Mouse (Mus musculus): ENCODE measurements at regions not wholly inside any gene's neighbourhood (a gene's known extent, or its start where the extent isn't known, plus 50 kb on each side); places are given as distances from the start of the nearest gene placed in this dataset.

DNA sequence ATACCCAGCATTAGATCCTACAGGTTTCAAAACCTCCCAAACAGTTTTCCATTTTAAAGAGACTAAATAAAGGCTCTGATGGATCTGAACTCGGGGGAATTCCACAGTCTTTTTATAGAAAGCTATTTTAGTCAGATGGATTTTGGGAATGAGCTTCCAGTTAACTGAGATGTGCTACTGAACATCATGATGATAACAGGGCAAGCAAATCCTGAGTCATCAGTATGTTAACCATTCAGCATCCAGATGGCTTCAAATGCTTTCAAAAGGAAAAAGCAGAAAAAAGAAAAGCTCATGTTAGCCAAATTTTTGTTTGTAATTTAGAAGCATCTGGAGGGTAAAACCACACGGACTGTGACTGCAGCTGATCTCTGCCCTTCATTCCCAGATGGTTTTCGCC, 766.7 kb downstream of the Efnb2 start:
- Histone ChIP-seq H3K4me1 (ENCODE audit: control insufficient read depth, insufficient read depth, low read length) (no peaks in the 10 kb centered on the region), H3K4me3 (ENCODE audit: low read depth, low read length) (no peak overlapping the region), H3K9me3 (replicated peaks; ENCODE audit: control insufficient read depth, insufficient read depth, low read length, poor library complexity, severe bottlenecking) (no peaks in the 10 kb centered on the region), H3K27me3 (ENCODE audit: control insufficient read depth, insufficient read depth, low read length, poor library complexity, severe bottlenecking) (no peaks in the 10 kb centered on the region), H3K36me3 (ENCODE audit: control insufficient read depth, insufficient read depth, low read length, poor library complexity, severe bottlenecking) (no peaks in the 10 kb centered on the region), H3K9ac (ENCODE audit: low read depth, poor library complexity, severe bottlenecking) (no peak overlapping the region), H3K27ac (ENCODE audit: insufficient read depth, low read length) (no peak overlapping the region)
- TF ChIP-seq POLR2A (IDR thresholded peaks at IDR 0.05; ENCODE audit: insufficient read depth, low read length) (no peak), CTCF (IDR thresholded peaks at IDR 0.05; ENCODE audit: low read depth, low read length) (no peak), EP300 (IDR thresholded peaks at IDR 0.05; ENCODE audit: insufficient read depth, low read depth, low read length) (no peak)

- Histone ChIP-seq H3K4me3 (ENCODE audit: low read depth, low read length) (no peak overlapping the region), H3K4me1 (ENCODE audit: control insufficient read depth, insufficient read depth, low read length) (no peaks in the 10 kb centered on the region), H3K9ac (ENCODE audit: low read depth, poor library complexity, severe bottlenecking) (no peak overlapping the region), H3K9me3 (replicated peaks; ENCODE audit: control insufficient read depth, insufficient read depth, low read length, poor library complexity, severe bottlenecking) (peaks cover 7% of the 10 kb centered on the region), H3K36me3 (ENCODE audit: control insufficient read depth, insufficient read depth, low read length, poor library complexity, severe bottlenecking) (no peaks in the 10 kb centered on the region), H3K27me3 (ENCODE audit: control insufficient read depth, insufficient read depth, low read length, poor library complexity, severe bottlenecking) (no peaks in the 10 kb centered on the region; the same call in 1 of the 2 replicates), H3K27ac (ENCODE audit: insufficient read depth, low read length) (no peak overlapping the region)
- TF ChIP-seq POLR2A (IDR thresholded peaks at IDR 0.05; ENCODE audit: insufficient read depth, low read length) (no peak), EP300 (IDR thresholded peaks at IDR 0.05; ENCODE audit: insufficient read depth, low read depth, low read length) (no peak), CTCF (IDR thresholded peaks at IDR 0.05; ENCODE audit: low read depth, low read length) (no peak)
Measured at GRCm38 (mm10) chr8:7853169-7853568, 807.9 kb downstream of the Efnb2 start.

DNA sequence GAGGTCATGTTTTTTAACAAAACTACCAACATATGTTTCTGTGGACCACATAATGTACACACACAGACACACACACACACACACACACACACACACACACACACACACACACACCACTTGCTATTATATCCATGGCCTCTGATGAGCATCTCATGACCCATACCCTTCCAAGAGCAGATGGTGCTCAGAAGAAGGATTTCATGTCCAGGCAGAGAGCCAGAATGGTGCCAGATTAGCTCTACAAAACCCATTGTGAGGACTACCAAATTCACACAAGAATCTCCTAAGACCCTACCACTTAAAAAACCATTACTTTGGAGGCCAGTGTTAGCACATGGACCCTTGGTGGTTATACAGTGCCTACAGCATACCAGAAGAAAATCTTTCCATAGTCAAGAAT, 810.5 kb downstream of the Efnb2 start:
- Histone ChIP-seq H3K36me3 (ENCODE audit: control insufficient read depth, insufficient read depth, low read length, poor library complexity, severe bottlenecking) (no peaks in the 10 kb centered on the region), H3K9me3 (replicated peaks; ENCODE audit: control insufficient read depth, insufficient read depth, low read length, poor library complexity, severe bottlenecking) (no peaks in the 10 kb centered on the region; the same call in none of the 2 replicates), H3K27ac (ENCODE audit: insufficient read depth, low read length) (no peak overlapping the region), H3K4me1 (ENCODE audit: control insufficient read depth, insufficient read depth, low read length) (no peaks in the 10 kb centered on the region), H3K27me3 (ENCODE audit: control insufficient read depth, insufficient read depth, low read length, poor library complexity, severe bottlenecking) (no peaks in the 10 kb centered on the region; the same call in 1 of the 2 replicates), H3K9ac (ENCODE audit: low read depth, poor library complexity, severe bottlenecking) (no peak overlapping the region), H3K4me3 (ENCODE audit: low read depth, low read length) (no peak overlapping the region)
- TF ChIP-seq CTCF (IDR thresholded peaks at IDR 0.05; ENCODE audit: low read depth, low read length) (no peak), EP300 (IDR thresholded peaks at IDR 0.05; ENCODE audit: insufficient read depth, low read depth, low read length) (no peak), POLR2A (IDR thresholded peaks at IDR 0.05; ENCODE audit: insufficient read depth, low read length) (no peak)

GRCm38 (mm10) chr8:7831948-7832347, 829.1 kb downstream of the Efnb2 start:
- no peaks in the 10 kb centered on the region; the same call in 1 of the 2 replicates for H3K9me3 ChIP-seq (replicated peaks; ENCODE audit: control insufficient read depth, insufficient read depth, low read length, poor library complexity, severe bottlenecking)
- no peaks in the 10 kb centered on the region for H3K27me3 ChIP-seq (ENCODE audit: control insufficient read depth, insufficient read depth, low read length, poor library complexity, severe bottlenecking)
- H3K36me3 ChIP-seq (ENCODE audit: control insufficient read depth, insufficient read depth, low read length, poor library complexity, severe bottlenecking): no peaks in the 10 kb centered on the region
- H3K27ac ChIP-seq (ENCODE audit: insufficient read depth, low read length): no peak overlapping the region
- no peak overlapping the region for H3K4me3 ChIP-seq (ENCODE audit: low read depth, low read length)
- H3K4me1 ChIP-seq (ENCODE audit: control insufficient read depth, insufficient read depth, low read length): no peaks in the 10 kb centered on the region
- H3K9ac ChIP-seq (ENCODE audit: low read depth, poor library complexity, severe bottlenecking): no peak overlapping the region
- TF ChIP-seq POLR2A (IDR thresholded peaks at IDR 0.05; ENCODE audit: insufficient read depth, low read length) (no peak), EP300 (IDR thresholded peaks at IDR 0.05; ENCODE audit: insufficient read depth, low read depth, low read length) (no peak), CTCF (IDR thresholded peaks at IDR 0.05; ENCODE audit: low read depth, low read length) (no peak)

DNA sequence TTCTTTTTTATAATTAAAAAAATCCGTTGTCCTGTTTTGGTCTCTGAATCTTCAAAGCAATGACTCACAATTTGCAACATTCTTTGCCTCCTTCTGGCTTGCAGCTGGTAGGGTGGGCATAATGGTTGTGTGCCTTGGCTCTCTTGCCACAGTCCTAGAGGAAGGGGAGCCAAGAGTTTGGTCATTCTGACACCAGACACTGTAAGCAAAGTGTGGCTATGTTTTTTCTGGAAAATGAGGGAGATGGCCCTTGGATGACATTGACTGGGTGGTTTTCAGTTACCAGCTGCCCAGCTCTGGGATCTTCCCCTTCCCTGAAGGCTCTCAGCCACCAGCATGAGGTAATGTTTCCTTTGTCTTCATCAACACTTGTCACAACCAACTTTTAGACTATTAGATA, 833.2 kb downstream of the Efnb2 start:
- H3K4me3 ChIP-seq (ENCODE audit: low read depth, low read length): no peak overlapping the region
- TF ChIP-seq EP300 (IDR thresholded peaks at IDR 0.05; ENCODE audit: insufficient read depth, low read depth, low read length): no peak
- no peak for TF ChIP-seq POLR2A (IDR thresholded peaks at IDR 0.05; ENCODE audit: insufficient read depth, low read length)
- no peak for TF ChIP-seq CTCF (IDR thresholded peaks at IDR 0.05; ENCODE audit: low read depth, low read length)

GRCm38 (mm10) chr8:7808395-7808794, 852.6 kb downstream of the Efnb2 start:
- no peak for TF ChIP-seq POLR2A (IDR thresholded peaks at IDR 0.05; ENCODE audit: insufficient read depth, low read length)
- no peak for TF ChIP-seq EP300 (IDR thresholded peaks at IDR 0.05; ENCODE audit: insufficient read depth, low read depth, low read length)
- TF ChIP-seq CTCF (IDR thresholded peaks at IDR 0.05; ENCODE audit: low read depth, low read length): no peak
- Histone ChIP-seq H3K9me3 (replicated peaks; ENCODE audit: control insufficient read depth, insufficient read depth, low read length, poor library complexity, severe bottlenecking) (no peaks in the 10 kb centered on the region), H3K9ac (ENCODE audit: low read depth, poor library complexity, severe bottlenecking) (no peak overlapping the region), H3K36me3 (ENCODE audit: control insufficient read depth, insufficient read depth, low read length, poor library complexity, severe bottlenecking) (no peaks in the 10 kb centered on the region), H3K4me3 (ENCODE audit: low read depth, low read length) (no peak overlapping the region), H3K27ac (ENCODE audit: insufficient read depth, low read length) (no peak overlapping the region), H3K27me3 (ENCODE audit: control insufficient read depth, insufficient read depth, low read length, poor library complexity, severe bottlenecking) (no peaks in the 10 kb centered on the region), H3K4me1 (ENCODE audit: control insufficient read depth, insufficient read depth, low read length) (no peaks in the 10 kb centered on the region)

More for the DNA sequence above, 833.2 kb downstream of the Efnb2 start:
- Histone ChIP-seq H3K27ac (ENCODE audit: insufficient read depth, low read length) (no peak overlapping the region), H3K27me3 (ENCODE audit: control insufficient read depth, insufficient read depth, low read length, poor library complexity, severe bottlenecking) (no peaks in the 10 kb centered on the region), H3K9me3 (replicated peaks; ENCODE audit: control insufficient read depth, insufficient read depth, low read length, poor library complexity, severe bottlenecking) (no peaks in the 10 kb centered on the region), H3K36me3 (ENCODE audit: control insufficient read depth, insufficient read depth, low read length, poor library complexity, severe bottlenecking) (no peaks in the 10 kb centered on the region), H3K4me1 (ENCODE audit: control insufficient read depth, insufficient read depth, low read length) (no peaks in the 10 kb centered on the region), H3K9ac (ENCODE audit: low read depth, poor library complexity, severe bottlenecking) (no peak overlapping the region)
